Mouse (Mus musculus) limb, embryonic 10.5 days (tissue): ENCODE data around the gene Npepl1. TPM values are rescaled to one million over a fixed set of nuclear protein-coding genes. Genes with fewer than 3 reads are reported as not detected.

Experiments used
- DNase-seq: peaks from one replicate; pipeline ENCODE4 v3.0.0-alpha.2; 2017; ENCODE audit warnings: low spot score
- H3K27ac ChIP-seq: fragments of 300-500 bp; sonication (generic); 2 replicates; pipeline ENCODE4 v1.5.1; 2016; ENCODE audit warnings: mild to moderate bottlenecking
- H3K27me3 ChIP-seq: fragments of 300-500 bp; sonication (generic); 2 replicates; pipeline ENCODE4 v1.6.1; 2016; ENCODE audit warnings: low read depth, mild to moderate bottlenecking; ENCODE audit not compliant: poor library complexity, severe bottlenecking
- H3K36me3 ChIP-seq: fragments of 300-500 bp; sonication (generic); 2 replicates; pipeline ENCODE4 v1.6.1; 2016; ENCODE audit warnings: mild to moderate bottlenecking, moderate library complexity
- H3K4me1 ChIP-seq: fragments of 300-500 bp; sonication (generic); 2 replicates; pipeline ENCODE4 v1.6.1; 2016
- H3K4me3 ChIP-seq: fragments of 300-500 bp; sonication (generic); 2 replicates; pipeline ENCODE4 v1.5.1; 2016; ENCODE audit warnings: mild to moderate bottlenecking, moderate library complexity
- H3K9me3 ChIP-seq: fragments of 300-500 bp; sonication (generic); replicated peaks from 2 replicates; pipeline ENCODE4 v1.6.1; 2016; ENCODE audit warnings: mild to moderate bottlenecking
- WGBS: fragments of 180-500 bp; shearing (Covaris S2); methylation state at CpG from one replicate; pipeline ENCODE4 v1.1.7; 2016; 5-methylcytosine and 5-hydroxymethylcytosine counted together
- polyA plus RNA-seq: library from polyadenylated mRNA; unstranded; fragments of >200 nt; fragmentation: Nextera tagmentation; extraction: Ambion mirVana; gene quantifications from 2 replicates; pipeline ENCODE4 v1.2.1, GENCODE M21; 2016

Npepl1 gene
- polyA plus RNA-seq = 29.7 and 36.2 TPM in 2 replicates

- H3K36me3 ChIP-seq = peaks cover 18% of the 10 kb centered on the region
- H3K27ac ChIP-seq = peak within 1 kb of the TSS; percentile 95
- no peaks in the 10 kb centered on the region for H3K9me3 ChIP-seq
- DNase-seq = peak; percentile 78
- WGBS = 2% methylated on average over 89 of the region's 90 CpGs
- H3K4me3 ChIP-seq = peak within 1 kb of the TSS; percentile 70
- H3K27me3 ChIP-seq = no peaks in the 10 kb centered on the region
- H3K4me1 ChIP-seq = peaks cover 34% of the 10 kb centered on the region
Observed at GRCm38 (mm10) chr2:174109991-174110782, at the start of gene Npepl1. Npepl1 (plus strand) TSS chr2:174110349.

- no peak overlapping the region for H3K27ac ChIP-seq
- no peaks in the 10 kb centered on the region for H3K36me3 ChIP-seq
- H3K4me3 ChIP-seq = no peak overlapping the region
- WGBS = 51% methylated on average over 2 of the region's 2 CpGs
- H3K4me1 ChIP-seq = peaks cover 12% of the 10 kb centered on the region
- DNase-seq = peak; percentile 21
- H3K9me3 ChIP-seq = no peaks in the 10 kb centered on the region
- H3K27me3 ChIP-seq = no peaks in the 10 kb centered on the region
Observed at GRCm38 (mm10) chr2:174061219-174061618, 48.9 kb upstream of the Npepl1 start.

DNA sequence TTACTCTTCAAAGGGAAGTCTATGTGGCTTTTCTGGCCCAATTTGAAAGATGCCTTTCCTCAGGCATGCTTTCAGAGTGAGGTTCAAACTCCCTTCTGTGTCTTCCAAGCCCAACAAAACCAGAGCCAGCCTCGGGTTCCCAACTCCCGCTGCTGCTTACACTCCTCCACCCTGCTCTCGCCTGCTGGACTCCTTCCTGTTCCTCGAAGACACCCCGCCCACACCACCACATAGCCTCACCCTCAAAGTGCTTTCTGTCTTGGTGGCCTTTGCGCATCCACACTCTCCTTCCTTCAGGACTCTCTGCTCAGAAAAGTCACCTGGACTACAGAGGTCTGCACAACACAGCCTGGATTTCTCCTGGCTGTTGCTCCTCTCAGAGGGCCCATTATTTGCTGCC lies 47.1 kb upstream of the Npepl1 start:
- Histone ChIP-seq H3K4me3 (no peak overlapping the region), H3K4me1 (peaks cover 12% of the 10 kb centered on the region), H3K27ac (peak overlapping the region; percentile 64), H3K9me3 (no peaks in the 10 kb centered on the region), H3K27me3 (no peaks in the 10 kb centered on the region), H3K36me3 (no peaks in the 10 kb centered on the region)
- 73% methylated on average over 6 of the region's 6 CpGs for WGBS
- no peak for DNase-seq

DNA sequence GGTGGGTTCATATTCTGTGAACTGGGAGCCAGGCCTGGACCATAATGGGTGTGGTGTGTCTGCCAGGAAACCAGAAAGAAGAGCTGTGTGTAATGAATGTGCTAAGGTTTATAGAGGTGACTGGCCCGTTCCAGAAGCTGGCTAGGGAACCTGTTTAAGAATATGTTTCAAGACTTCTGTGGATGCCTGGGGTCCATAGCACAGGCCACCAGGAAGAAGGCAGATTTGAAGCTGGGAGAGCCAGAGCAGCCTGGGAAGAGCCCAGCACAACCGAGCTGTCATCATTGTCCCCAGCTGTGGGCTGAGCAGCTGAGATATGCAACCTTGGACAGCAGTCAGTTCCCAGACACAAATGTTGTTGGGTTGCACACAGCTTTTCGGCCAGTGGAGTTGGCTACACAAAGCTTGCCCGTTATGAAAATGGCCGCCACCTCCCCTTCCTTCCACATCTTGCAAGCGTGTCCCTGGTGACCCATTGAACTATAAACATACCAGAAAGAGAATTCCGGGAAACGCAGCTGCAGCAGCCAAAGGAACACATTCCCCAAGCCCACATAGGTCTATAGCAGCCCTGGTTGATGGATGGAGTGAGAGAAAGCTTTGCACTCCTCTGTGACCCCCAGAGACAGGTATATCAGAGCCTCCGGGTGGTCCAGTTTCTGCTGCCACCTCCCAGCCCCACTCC lies 46.5 kb upstream of the Npepl1 start:
- no peaks in the 10 kb centered on the region for H3K36me3 ChIP-seq
- WGBS = 71% methylated on average over 9 of the region's 9 CpGs
- H3K4me3 ChIP-seq = no peak overlapping the region
- no peaks in the 10 kb centered on the region for H3K9me3 ChIP-seq
- H3K27me3 ChIP-seq = no peaks in the 10 kb centered on the region
- peak overlapping the region; percentile 64 for H3K27ac ChIP-seq
- H3K4me1 ChIP-seq = peaks cover 12% of the 10 kb centered on the region
- peak; percentile 32 for DNase-seq

GRCm38 (mm10) chr2:174067793-174068419 lies 42.2 kb upstream of the Npepl1 start:
- H3K9me3 ChIP-seq = no peaks in the 10 kb centered on the region
- no peak overlapping the region for H3K27ac ChIP-seq
- WGBS = 89% methylated on average over 6 of the region's 6 CpGs
- peaks cover 12% of the 10 kb centered on the region for H3K4me1 ChIP-seq
- no peak overlapping the region for H3K4me3 ChIP-seq
- DNase-seq = no peak
- no peaks in the 10 kb centered on the region for H3K36me3 ChIP-seq
- H3K27me3 ChIP-seq = no peaks in the 10 kb centered on the region

- Histone ChIP-seq H3K9me3 (no peaks in the 10 kb centered on the region), H3K27ac (no peak overlapping the region), H3K4me3 (no peak overlapping the region), H3K36me3 (no peaks in the 10 kb centered on the region), H3K27me3 (no peaks in the 10 kb centered on the region), H3K4me1 (peaks cover 10% of the 10 kb centered on the region)
- WGBS = 87% methylated on average over 3 of the region's 3 CpGs
- no peak for DNase-seq
Observed at GRCm38 (mm10) chr2:174069532-174070049, 40.6 kb upstream of the Npepl1 start.

- WGBS = 92% methylated on average over 5 of the region's 5 CpGs
- no peaks in the 10 kb centered on the region for H3K27me3 ChIP-seq
Observed at GRCm38 (mm10) chr2:174071406-174071805, 38.7 kb upstream of the Npepl1 start.

DNA sequence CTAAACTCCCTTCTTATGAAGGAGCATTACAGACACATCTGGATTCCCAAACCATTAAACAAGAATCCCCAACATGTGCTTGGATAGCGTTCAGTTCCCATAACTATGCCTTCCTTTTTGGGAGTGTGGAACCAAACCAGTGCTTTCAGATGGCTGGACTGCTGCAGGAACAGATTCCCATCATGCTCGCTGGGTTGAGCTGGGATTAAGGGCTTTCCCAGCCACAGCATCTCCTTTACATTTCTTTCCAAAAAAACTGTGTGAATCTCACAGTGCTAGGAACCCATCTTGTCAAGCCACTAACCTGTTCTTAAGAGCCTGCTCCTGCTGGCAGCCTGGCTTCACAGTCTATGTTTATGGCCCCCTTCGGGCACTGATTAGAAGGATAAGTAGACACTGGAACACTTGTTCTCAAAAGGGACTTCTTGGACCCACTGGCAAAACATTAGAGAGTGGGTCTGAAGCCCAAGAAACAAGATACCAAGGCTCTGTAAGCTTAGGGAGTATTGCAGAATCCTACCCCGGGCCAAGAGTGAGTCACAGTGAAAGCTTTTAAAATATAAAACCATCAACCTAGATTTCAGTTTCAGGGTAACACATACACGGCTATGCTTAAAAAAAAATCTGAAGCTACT lies 36.9 kb upstream of the Npepl1 start:
- H3K36me3 ChIP-seq = no peaks in the 10 kb centered on the region
- no peak overlapping the region for H3K27ac ChIP-seq
- 82% methylated on average over 5 of the region's 5 CpGs for WGBS

More at GRCm38 (mm10) chr2:174071406-174071805, 38.7 kb upstream of the Npepl1 start:
- Histone ChIP-seq H3K36me3 (no peaks in the 10 kb centered on the region), H3K4me1 (peaks cover 20% of the 10 kb centered on the region), H3K4me3 (no peak overlapping the region), H3K27ac (no peak overlapping the region), H3K9me3 (no peaks in the 10 kb centered on the region)
- no peak for DNase-seq

DNA sequence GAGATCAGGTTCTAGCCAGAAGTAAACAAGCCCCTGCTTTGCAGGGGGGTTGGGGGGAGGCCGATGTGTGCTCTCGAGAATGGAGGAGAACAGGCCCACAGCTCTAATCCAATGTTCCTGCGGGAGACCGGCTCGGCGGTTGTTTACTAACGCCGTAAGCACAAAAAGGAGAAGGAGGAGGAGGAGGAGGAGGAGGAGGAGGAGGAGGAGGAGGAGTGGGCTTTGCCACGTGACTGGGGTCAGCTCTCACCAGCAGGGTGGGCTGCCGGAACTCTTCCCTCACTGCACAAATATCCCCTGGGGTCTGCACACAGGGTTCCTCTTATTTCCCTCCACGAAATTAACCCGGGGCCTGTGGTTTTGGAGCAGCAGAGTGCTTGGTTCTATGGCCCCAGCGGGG lies 35.5 kb upstream of the Npepl1 start:
- H3K36me3 ChIP-seq = no peaks in the 10 kb centered on the region
- peak; percentile 77 for DNase-seq
- no peaks in the 10 kb centered on the region for H3K9me3 ChIP-seq
- 0% methylated on average over 9 of the region's 13 CpGs for WGBS
- peaks cover 39% of the 10 kb centered on the region for H3K4me1 ChIP-seq
- no peaks in the 10 kb centered on the region for H3K27me3 ChIP-seq
- peak overlapping the region; percentile 85 for H3K4me3 ChIP-seq
- H3K27ac ChIP-seq = peak overlapping the region; percentile 94

More for the DNA sequence above, 36.9 kb upstream of the Npepl1 start:
- peaks cover 32% of the 10 kb centered on the region for H3K4me1 ChIP-seq
- no peaks in the 10 kb centered on the region for H3K27me3 ChIP-seq
- no peaks in the 10 kb centered on the region for H3K9me3 ChIP-seq
- no peak overlapping the region for H3K4me3 ChIP-seq
- DNase-seq = no peak

- peak overlapping the region; percentile 94 for H3K27ac ChIP-seq
- WGBS = 1% methylated on average over 22 of the region's 22 CpGs
- no peaks in the 10 kb centered on the region for H3K27me3 ChIP-seq
- DNase-seq = peak; percentile 58
- peaks cover 39% of the 10 kb centered on the region for H3K4me1 ChIP-seq
- no peaks in the 10 kb centered on the region for H3K9me3 ChIP-seq
- H3K36me3 ChIP-seq = no peaks in the 10 kb centered on the region
- peak overlapping the region; percentile 85 for H3K4me3 ChIP-seq
Observed at GRCm38 (mm10) chr2:174075072-174075570, 35.0 kb upstream of the Npepl1 start.

DNA sequence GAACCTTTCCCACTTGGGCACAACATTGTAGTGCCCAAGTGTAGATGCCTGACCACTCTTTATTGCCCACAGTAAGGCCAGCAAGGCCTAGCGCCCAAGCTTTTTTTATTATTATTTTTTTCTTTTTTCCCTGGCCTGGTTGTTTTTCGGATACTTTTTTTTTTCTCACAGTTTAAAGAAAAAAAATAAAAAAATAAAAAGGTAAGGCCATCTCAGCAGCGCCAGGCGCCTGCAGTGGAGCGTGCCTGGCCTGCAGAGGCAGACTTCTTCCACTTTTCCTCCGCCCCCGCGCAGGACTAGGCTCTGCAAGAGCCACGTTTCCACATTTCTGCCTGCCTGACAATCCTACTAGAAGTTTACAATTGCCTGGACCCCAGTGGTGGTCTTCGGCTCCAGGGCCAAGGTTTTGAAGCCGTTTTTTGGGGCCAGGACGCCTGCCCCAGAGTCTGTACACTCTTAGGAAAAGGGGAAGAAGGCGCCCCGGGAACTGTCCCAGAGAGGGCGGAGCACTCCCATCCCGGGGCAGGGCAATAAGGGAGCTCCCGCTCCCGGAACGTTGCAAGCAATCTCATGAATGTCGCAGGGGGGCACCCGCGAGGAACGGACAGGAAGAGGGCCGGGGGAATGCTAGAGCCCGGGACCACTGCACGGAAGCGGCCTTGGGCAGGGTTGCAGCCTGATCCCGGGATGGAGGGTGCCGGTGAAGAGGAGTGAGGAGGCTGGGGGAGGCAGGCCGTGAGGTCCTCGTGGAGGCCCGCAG lies 34.3 kb upstream of the Npepl1 start, which contains the start of gene Stx16:
TSS of gene Stx16 (plus strand) at position 636 of the 760 bp plus-strand sequence.
- H3K27me3 ChIP-seq = no peaks in the 10 kb centered on the region
- DNase-seq = peak; percentile 95
- H3K4me1 ChIP-seq = peaks cover 44% of the 10 kb centered on the region
- H3K9me3 ChIP-seq = no peaks in the 10 kb centered on the region
- 1% methylated on average over 32 of the region's 32 CpGs for WGBS
- peak within 1 kb of the TSS; percentile 94 for H3K27ac ChIP-seq
- H3K4me3 ChIP-seq = peak within 1 kb of the TSS; percentile 85
- no peaks in the 10 kb centered on the region for H3K36me3 ChIP-seq

DNA sequence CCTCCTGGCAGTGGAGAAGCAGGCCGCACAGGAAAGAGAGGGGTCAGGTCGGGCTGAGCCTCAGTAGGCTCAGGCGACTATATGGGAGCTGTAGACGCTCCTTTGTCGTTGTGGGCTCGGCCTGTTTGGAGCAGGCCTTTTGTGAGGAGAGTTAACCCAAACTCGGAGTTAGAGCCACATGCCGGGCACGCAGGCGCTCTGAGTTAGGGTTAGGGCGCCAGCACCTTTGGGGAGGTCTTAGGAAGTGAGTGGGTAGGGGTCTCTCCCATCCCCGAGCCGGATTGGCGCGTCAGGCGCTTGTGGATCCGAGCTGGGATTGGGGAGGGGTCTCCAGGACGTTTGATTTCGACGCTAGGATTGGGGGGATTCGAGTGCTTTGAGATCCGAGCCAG lies 33.7 kb upstream of the Npepl1 start:
- peak overlapping the region; percentile 85 for H3K4me3 ChIP-seq
- H3K4me1 ChIP-seq = peaks cover 45% of the 10 kb centered on the region
- no peaks in the 10 kb centered on the region for H3K36me3 ChIP-seq
- no peaks in the 10 kb centered on the region for H3K27me3 ChIP-seq
- no peak for DNase-seq
- H3K27ac ChIP-seq = peak overlapping the region; percentile 94
- H3K9me3 ChIP-seq = no peaks in the 10 kb centered on the region
- WGBS = 0% methylated on average over 22 of the region's 22 CpGs
